Mouse (Mus musculus) erythroid progenitor cell, adult 5-6 weeks (primary cell): Measurements from ENCODE around the gene Rdx. TPM values are rescaled to one million over a fixed set of nuclear protein-coding genes. Genes with fewer than 3 reads are reported as not detected.

Source experiments
- ATAC-seq: replicated peaks from 2 replicates; pipeline ENCODE4 v1.8.0; 2016; ENCODE audit warnings: moderate number of reproducible peaks, mild to moderate bottlenecking, moderate TSS enrichment, inconsistent platforms; ENCODE audit not compliant: poor library complexity, low FRiP score, severe bottlenecking
- total RNA-seq, 2 experiments: library from RNA; stranded (forward) in 1 of 2; stranded (reverse) in 1 of 2; fragments of 150-400 nt in 1 of 2; fragments of 186-747, 209-891 nt in 1 of 2; gene quantifications; 2 replicates each; pipeline versions ENCODE4 v1.2.3 to v1.2.4; 2015 to 2017; ENCODE audit warnings: low replicate concordance in 2 of 2

Rdx gene
- total RNA-seq, 2 experiments from 2014 or later, result 51.1 to 79.0 TPM

DNA sequence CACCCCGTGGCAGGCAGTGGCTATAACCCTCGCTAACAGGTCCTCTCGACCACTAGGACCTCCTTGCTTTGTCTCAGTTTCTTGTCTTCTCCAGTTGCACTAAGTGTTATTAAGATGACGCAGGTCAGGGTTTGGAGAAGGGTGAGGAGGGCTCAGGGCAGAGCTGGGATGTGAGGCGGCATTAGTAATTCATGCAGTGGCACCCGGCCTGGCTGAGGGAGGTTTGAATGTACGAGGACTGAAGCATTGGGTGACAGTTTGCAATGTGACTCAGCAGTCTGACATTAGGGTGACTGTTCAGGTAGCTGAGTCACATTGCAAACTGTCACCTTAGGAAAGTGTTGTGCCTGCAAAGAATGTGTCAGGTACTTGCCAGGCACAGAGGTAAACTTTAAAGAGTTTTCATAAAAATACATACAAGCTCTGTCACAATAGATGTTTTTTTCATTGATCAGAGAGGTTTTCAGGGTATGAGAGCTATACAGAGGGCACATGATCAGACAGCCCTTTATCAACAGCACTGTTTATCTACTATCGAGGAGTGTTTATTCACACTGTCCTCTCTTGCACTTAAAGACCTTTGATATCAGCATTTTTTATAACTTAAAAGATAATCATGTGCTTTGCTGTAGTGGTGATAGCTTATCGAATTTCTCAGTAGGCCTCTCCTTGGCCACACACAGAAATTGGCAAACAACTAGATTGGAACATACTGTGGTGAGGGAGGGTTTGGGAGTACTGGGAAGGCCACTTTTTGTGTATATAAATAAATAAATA, 56.7 kb downstream of the Rdx start:
- ATAC-seq, result peak; percentile 40; the same call in 1 of the 2 replicates

DNA sequence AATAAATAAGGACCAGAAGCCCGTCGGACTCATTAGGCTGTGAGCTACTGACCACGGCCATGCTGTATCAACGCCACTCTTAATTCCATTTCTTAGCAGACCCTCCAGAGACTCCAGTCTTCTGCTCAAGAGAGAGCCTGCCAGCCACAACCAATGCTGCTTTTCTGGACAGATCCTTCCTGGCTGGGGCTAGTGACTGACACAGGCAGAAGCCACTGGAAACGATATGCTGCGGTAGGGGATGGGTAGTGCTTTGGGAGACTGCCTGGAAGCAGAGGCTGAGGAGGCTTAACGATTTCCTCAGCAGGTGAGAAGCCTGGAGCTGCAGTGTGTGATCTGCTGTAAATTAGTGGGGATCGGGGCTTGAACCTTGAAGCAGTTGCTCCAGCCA, 57.2 kb downstream of the Rdx start:
- ATAC-seq, result no peak

DNA sequence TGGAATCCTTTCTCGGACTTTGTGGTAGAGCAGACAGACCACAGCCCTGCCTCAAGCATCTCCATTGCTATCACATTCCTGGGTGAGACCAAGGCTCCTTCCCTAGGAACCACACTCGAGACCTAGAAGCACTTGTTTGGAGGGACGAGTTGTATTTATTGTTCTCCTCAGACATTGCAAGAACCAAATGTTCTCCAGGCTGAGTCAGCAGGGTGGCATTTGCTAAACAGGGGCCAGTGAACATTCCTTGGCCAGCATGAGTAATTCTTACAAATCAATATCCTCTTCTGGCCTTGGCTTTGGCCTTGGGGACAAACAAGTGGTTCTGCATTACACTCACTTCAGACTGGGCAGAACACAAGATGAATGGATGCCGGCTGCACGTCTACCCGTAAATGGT, 58.5 kb downstream of the Rdx start:
- ATAC-seq, result no peak

GRCm38 (mm10) chr9:52107161-52107560, 60.2 kb downstream of the Rdx start:
- ATAC-seq, result no peak

GRCm38 (mm10) chr9:52110738-52111137, 63.8 kb downstream of the Rdx start:
- ATAC-seq, result no peak

- ATAC-seq, result no peak
Measured at GRCm38 (mm10) chr9:52113091-52113490, 66.1 kb downstream of the Rdx start.

GRCm38 (mm10) chr9:52119212-52119611, 72.2 kb downstream of the Rdx start:
- peak; percentile 59 for ATAC-seq

GRCm38 (mm10) chr9:52125225-52125624, 78.3 kb downstream of the Rdx start:
- ATAC-seq, result no peak

DNA sequence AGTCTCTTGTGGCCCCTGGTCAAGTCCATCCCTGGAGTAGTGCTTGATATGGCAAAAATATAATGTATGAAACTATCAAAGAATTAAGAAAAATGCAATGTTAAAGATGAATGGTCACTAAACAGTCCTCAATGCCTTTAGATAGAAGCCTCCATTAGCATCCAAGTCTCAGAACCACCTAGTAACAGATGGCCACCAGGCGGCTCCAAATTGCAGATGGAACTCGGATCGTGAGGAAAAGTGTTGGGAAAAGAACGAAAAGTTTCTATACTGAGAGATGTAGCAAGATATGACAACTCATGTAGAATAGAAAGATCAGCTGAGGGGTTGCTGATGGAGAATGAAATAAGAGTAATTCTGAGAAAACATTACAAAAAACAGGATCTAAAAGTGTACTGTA, 83.4 kb downstream of the Rdx start:
- no peak for ATAC-seq

GRCm38 (mm10) chr9:52132771-52133170, 85.8 kb downstream of the Rdx start:
- ATAC-seq, result no peak

Other genes with a start within 250 kb of the Rdx start
- 2.9 and 3.4 TPM in 2 replicates for gene Fdx1, start 83.6 kb upstream of the Rdx start, total RNA-seq (2015; ENCODE audit: low replicate concordance)
- not detected in 2 replicates for gene Fdx1, start 83.6 kb upstream of the Rdx start, total RNA-seq (2017; ENCODE audit: low replicate concordance)
- gene Zc3h12c, start 121.4 kb downstream of the Rdx start, total RNA-seq (2015; ENCODE audit: low replicate concordance), result 0.84 and 1.1 TPM in 2 replicates
- gene Zc3h12c, start 121.4 kb downstream of the Rdx start, total RNA-seq (2017; ENCODE audit: low replicate concordance), result not detected in 2 replicates